Mouse (Mus musculus) brain, embryonic 14.5 days (tissue): Measurements from ENCODE around the gene Etfa. TPM values are rescaled to one million over a fixed set of nuclear protein-coding genes. Genes with fewer than 3 reads are reported as not detected.

Experiments
- DNase-seq: peaks from one replicate; pipeline ENCODE4 v3.0.0-alpha.2; 2011; ENCODE audit warnings: low read depth
- CTCF ChIP-seq: fragments of 200-500 bp; IDR thresholded peaks from 2 replicates; pipeline ENCODE4 v1.5.1; 2012; ENCODE audit warnings: inconsistent platforms, mild to moderate bottlenecking, moderate library complexity, borderline replicate concordance; ENCODE audit not compliant: insufficient read depth, insufficient read length; ENCODE audit errors: extremely low read depth
- POLR2A ChIP-seq: fragments of 200-500 bp; IDR thresholded peaks from 2 replicates; pipeline ENCODE4 v1.6.1; 2012; ENCODE audit warnings: mild to moderate bottlenecking, inconsistent platforms, borderline replicate concordance; ENCODE audit not compliant: poor library complexity, insufficient read depth, insufficient read length, severe bottlenecking; ENCODE audit errors: extremely low read depth
- polyA plus RNA-seq: library from polyadenylated mRNA; depleted of rRNA; stranded (reverse); fragments of >200 nt; gene quantifications from 2 replicates; pipeline ENCODE4 v1.2.3, GENCODE M21; 2012

The Etfa gene
- polyA plus RNA-seq, 1 experiment = 36.0 TPM

DNA sequence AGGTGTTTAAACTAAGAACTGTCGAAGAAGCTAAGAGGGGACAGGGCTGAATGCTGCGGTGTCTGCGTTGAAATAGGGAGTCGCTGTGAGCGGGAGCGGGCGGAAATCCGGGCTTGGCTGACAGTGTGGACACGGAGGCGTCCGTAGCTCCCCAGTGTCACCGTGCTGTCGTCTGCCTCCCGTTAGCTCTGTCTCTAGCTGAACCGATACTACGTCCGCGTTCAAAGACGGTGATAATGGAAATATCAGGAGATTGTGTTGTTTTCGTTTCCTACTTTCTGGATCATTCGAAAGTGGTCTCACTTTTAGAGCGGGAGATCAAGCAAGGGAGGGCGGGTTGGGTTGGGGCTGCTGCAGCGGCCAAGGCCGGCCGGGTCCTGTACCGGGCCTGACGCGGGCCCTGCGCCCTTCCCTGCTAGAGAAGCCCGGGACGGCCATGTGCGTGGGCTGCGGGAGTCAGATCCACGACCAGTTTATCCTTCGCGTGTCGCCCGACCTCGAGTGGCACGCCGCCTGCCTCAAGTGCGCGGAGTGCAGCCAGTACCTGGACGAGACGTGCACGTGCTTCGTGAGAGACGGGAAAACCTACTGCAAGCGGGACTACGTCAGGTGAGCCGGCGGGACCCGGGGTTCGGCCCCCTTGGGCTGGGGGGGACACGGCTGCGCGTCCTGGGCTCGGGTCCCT, 29.8 kb upstream of the Etfa start:
- DNase-seq = peak; percentile 55
- no peak for TF ChIP-seq CTCF
- no peak for TF ChIP-seq POLR2A

DNA sequence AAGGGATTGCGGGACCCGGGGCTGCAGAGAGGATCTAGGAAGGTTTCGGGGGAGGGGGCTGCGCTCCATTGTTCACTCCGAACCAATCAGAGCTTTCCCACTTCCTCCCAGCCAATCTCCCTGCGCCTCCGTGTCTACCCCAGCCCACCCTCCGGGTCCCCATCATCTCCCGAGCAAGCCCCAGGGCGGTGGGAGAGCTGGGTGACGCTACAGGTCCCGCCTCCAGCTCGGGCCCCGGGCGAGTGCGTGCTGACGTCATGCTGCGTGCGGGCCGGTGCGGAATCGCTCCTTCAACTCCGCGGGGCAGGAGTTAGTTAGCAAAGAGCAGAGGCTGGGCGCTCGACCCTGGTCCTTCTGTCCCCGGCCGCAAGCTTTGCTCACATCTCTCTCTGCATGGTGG, 28.8 kb upstream of the Etfa start:
- peak; percentile 97 for DNase-seq
- no peak for TF ChIP-seq CTCF
- TF ChIP-seq POLR2A = no peak

GRCm38 (mm10) chr9:55540391-55540770, 28.3 kb upstream of the Etfa start:
- peak; percentile 36 for DNase-seq
- TF ChIP-seq CTCF (no peak), POLR2A (no peak)

- TF ChIP-seq CTCF = no peak
- TF ChIP-seq POLR2A = no peak
- peak; percentile 55 for DNase-seq
Measured at GRCm38 (mm10) chr9:55539661-55540390, 27.8 kb upstream of the Etfa start.

GRCm38 (mm10) chr9:55539006-55539405, 27.0 kb upstream of the Etfa start:
- no peak for TF ChIP-seq POLR2A
- DNase-seq = no peak

GRCm38 (mm10) chr9:55538377-55538776, 26.3 kb upstream of the Etfa start, which contains the start of gene Isl2:
TSS of gene Isl2 (plus strand) at chr9:55538672.
- TF ChIP-seq POLR2A = no peak
- TF ChIP-seq CTCF = no peak
- peak; percentile 51 for DNase-seq

- DNase-seq = peak; percentile 78
- no peak for TF ChIP-seq POLR2A
- TF ChIP-seq CTCF = peak; percentile 71; the same call in 1 of the 2 replicates
Measured at GRCm38 (mm10) chr9:55535907-55536306, 23.9 kb upstream of the Etfa start.

DNA sequence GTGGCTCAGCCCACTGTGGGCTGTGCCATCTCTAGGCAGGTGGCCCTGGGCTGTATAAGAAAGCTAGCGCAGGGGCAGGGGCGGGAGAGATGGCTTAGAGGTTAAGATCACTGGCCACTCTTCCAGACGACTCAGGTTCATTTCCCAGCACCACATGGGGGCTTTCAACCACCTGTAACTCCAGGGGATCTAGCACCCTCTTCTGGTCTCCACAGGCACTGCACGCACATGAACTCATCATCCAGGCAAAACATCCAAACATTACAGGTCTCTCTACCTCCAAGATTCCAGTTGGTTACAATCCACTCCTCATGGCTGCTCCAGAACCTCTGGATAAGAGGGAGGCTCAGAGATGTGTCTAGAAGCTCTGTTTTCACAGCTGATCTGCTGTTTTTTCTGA, 13.7 kb upstream of the Etfa start:
- no peak for DNase-seq
- TF ChIP-seq POLR2A (no peak), CTCF (peak; percentile 47; the same call in 1 of the 2 replicates)

GRCm38 (mm10) chr9:55511521-55511993, 486 bp downstream of the Etfa start:
- no peak for TF ChIP-seq CTCF
- no peak for TF ChIP-seq POLR2A
- peak; percentile 54 for DNase-seq

GRCm38 (mm10) chr9:55510651-55511235, 1.3 kb downstream of the Etfa start:
- TF ChIP-seq CTCF = no peak
- no peak for TF ChIP-seq POLR2A
- DNase-seq = no peak

GRCm38 (mm10) chr9:55509731-55510130, 2.3 kb downstream of the Etfa start:
- TF ChIP-seq POLR2A (no peak), CTCF (no peak)
- no peak for DNase-seq

DNA sequence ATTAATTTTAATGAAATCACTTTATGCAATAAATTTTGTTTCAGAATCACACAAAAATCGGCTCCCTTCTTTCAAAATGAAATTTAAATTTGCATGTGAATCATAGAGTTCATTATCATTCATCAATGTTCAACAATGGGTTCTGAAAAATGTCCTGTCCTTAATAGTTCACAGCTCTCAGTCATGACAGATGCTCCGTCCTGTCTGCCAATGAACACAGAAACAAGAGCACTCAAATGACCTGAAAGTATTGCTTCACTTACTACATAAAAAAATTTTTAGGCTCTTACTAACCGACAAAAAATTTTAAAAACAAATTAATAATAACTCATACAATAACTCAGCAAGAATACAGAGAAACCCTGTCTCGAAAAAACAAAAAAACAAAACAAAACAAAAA, 3.3 kb downstream of the Etfa start:
- TF ChIP-seq CTCF = no peak
- TF ChIP-seq POLR2A = no peak
- DNase-seq = peak; percentile 28

DNA sequence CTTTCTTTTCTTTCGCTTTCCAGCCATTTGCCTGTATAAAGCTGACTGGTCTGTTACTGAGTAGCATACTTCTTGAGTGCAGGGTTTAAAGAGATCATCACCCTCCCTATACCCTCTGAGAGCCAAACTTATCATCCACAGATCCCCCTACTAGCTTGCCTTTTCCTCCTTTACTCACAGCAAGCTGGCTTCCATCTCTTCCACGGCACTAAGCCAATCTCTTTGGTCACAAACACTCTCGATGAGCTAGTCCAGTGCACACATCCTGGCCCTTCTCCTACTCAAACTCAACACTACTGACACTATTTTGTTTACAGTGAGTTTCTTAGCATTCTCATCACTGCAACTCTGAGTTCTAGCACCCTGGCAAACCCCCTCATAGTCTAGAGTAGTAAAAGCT, 4.1 kb downstream of the Etfa start:
- TF ChIP-seq POLR2A (no peak), CTCF (no peak)
- DNase-seq = no peak
